Mouse (Mus musculus): ENCODE data around the gene Tmem151b.

DNA sequence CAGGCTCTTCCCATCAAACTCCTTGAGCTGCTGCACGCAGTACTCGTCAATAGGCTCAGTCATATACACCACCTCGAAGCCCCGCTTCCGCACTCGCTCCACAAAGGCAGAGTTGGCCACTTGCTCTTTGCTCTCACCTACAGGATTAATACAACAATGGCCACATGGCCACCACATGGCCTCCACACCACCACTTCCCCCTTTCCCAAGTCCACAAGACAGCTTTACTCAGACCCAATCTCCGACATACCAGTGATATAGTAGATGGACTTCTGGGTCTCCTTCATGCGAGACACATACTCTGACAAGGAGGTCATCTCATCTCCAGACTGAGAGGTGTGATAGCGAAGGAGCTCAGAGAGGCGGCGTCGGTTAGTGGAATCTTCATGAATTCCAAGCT is 19.5 kb upstream of the Tmem151b start:
- TF ChIP-seq CTCF (IDR thresholded peaks at IDR 0.05), result no peak
- TF ChIP-seq EP300 (IDR thresholded peaks at IDR 0.05), result no peak
